Mouse (Mus musculus): Measurements from ENCODE around the gene 1700057G04Rik. TPM values are rescaled to one million over a fixed set of nuclear protein-coding genes. Genes with fewer than 3 reads are reported as not detected.

The 1700057G04Rik gene
- total RNA-seq, 1 experiment = not detected

- in situ Hi-C loops (cut with MboI; ENCODE audit: low sequenced_read_pairs in 2 of 2, unreplicated experiment in 2 of 2) = no loop called here
- H3K4me1 ChIP-seq (ENCODE audit: control insufficient read depth in 2 of 2, insufficient read depth in 2 of 2, low read length in 2 of 2, poor library complexity in 1 of 2) = 0 out of 4 replicates have a peak, but pooled peaks cover 2% of the 10 kb centered on the region in 2 experiments
- no peak overlapping the region for H3K27ac ChIP-seq (ENCODE audit: insufficient read depth, low read depth, low read length, poor library complexity, severe bottlenecking)
- no peak for TF ChIP-seq MAFK (IDR thresholded peaks at IDR 0.05; ENCODE audit: insufficient read depth, low read depth, low read length)
- no peak for TF ChIP-seq ZNF384 (IDR thresholded peaks at IDR 0.05; ENCODE audit: low read depth, low read length)
- no peak for TF ChIP-seq ZC3H11A (IDR thresholded peaks at IDR 0.05; ENCODE audit: borderline replicate concordance, low read depth, low read length)
- H3K4me3 ChIP-seq (ENCODE audit: insufficient read depth in 1 of 2, low read depth in 1 of 2, low read length in 2 of 2, poor library complexity in 1 of 2, severe bottlenecking in 1 of 2) = no peak overlapping the region
- H3K9ac ChIP-seq (ENCODE audit: insufficient read depth, low read depth, low read length, poor library complexity, severe bottlenecking) = no peak overlapping the region
- peaks cover 3% of the 10 kb centered on the region for H3K36me3 ChIP-seq (ENCODE audit: control insufficient read depth, insufficient read depth, low read length, poor library complexity, severe bottlenecking)
- H3K9me3 ChIP-seq (ENCODE audit: control insufficient read depth, insufficient read depth, low read depth, low read length) = no peaks in the 10 kb centered on the region
- DNase-seq (ENCODE audit: low read depth, low spot score) = no peak
Measured at GRCm38 (mm10) chr9:92273956-92274762, 35.0 kb upstream of the 1700057G04Rik start.

GRCm38 (mm10) chr9:92275486-92276207 lies 33.5 kb upstream of the 1700057G04Rik start, which contains the start of gene Plscr2:
TSS of gene Plscr2 (plus strand) at chr9:92275602.
- Histone ChIP-seq H3K4me1 (ENCODE audit: control insufficient read depth in 2 of 2, insufficient read depth in 2 of 2, low read length in 2 of 2, poor library complexity in 1 of 2) (0 out of 4 replicates have a peak, but pooled peaks cover 2% of the 10 kb centered on the region in 2 experiments), H3K9me3 (ENCODE audit: control insufficient read depth, insufficient read depth, low read depth, low read length) (no peaks in the 10 kb centered on the region), H3K36me3 (ENCODE audit: control insufficient read depth, insufficient read depth, low read length, poor library complexity, severe bottlenecking) (peaks cover 1% of the 10 kb centered on the region), H3K4me3 (ENCODE audit: insufficient read depth in 1 of 2, low read depth in 1 of 2, low read length in 2 of 2, poor library complexity in 1 of 2, severe bottlenecking in 1 of 2) (no peak within 1 kb of the TSS), H3K9ac (ENCODE audit: insufficient read depth, low read depth, low read length, poor library complexity, severe bottlenecking) (no peak within 1 kb of the TSS), H3K27ac (ENCODE audit: insufficient read depth, low read depth, low read length, poor library complexity, severe bottlenecking) (no peak within 1 kb of the TSS)
- no peak for DNase-seq (ENCODE audit: low read depth, low spot score)
- in situ Hi-C loops (cut with MboI; ENCODE audit: low sequenced_read_pairs in 2 of 2, unreplicated experiment in 2 of 2) = no loop called here
- no peak for TF ChIP-seq MAFK (IDR thresholded peaks at IDR 0.05; ENCODE audit: insufficient read depth, low read depth, low read length)
- no peak for TF ChIP-seq CHD2 (IDR thresholded peaks at IDR 0.05; ENCODE audit: low read depth, low read length)
- no peak for TF ChIP-seq ZNF384 (IDR thresholded peaks at IDR 0.05; ENCODE audit: low read depth, low read length)
- no peak for TF ChIP-seq HCFC1 (IDR thresholded peaks at IDR 0.05; ENCODE audit: borderline replicate concordance, insufficient read depth, low read length)
- TF ChIP-seq ZC3H11A (IDR thresholded peaks at IDR 0.05; ENCODE audit: borderline replicate concordance, low read depth, low read length) = no peak

- no peak for DNase-seq (ENCODE audit: low read depth, low spot score)
- in situ Hi-C loops (cut with MboI; ENCODE audit: low sequenced_read_pairs in 2 of 2, unreplicated experiment in 2 of 2) = no loop called here
- no peak overlapping the region for H3K9ac ChIP-seq (ENCODE audit: insufficient read depth, low read depth, low read length, poor library complexity, severe bottlenecking)
- no peaks in the 10 kb centered on the region; the same call in none of the 2 replicates for H3K36me3 ChIP-seq (ENCODE audit: control insufficient read depth, insufficient read depth, low read length, poor library complexity, severe bottlenecking)
- no peak overlapping the region for H3K27ac ChIP-seq (ENCODE audit: insufficient read depth, low read depth, low read length, poor library complexity, severe bottlenecking)
- no peak overlapping the region for H3K4me3 ChIP-seq (ENCODE audit: insufficient read depth in 1 of 2, low read depth in 1 of 2, low read length in 2 of 2, poor library complexity in 1 of 2, severe bottlenecking in 1 of 2)
- TF ChIP-seq MAFK (IDR thresholded peaks at IDR 0.05; ENCODE audit: insufficient read depth, low read depth, low read length) (no peak), HCFC1 (IDR thresholded peaks at IDR 0.05; ENCODE audit: borderline replicate concordance, insufficient read depth, low read length) (no peak), CHD2 (IDR thresholded peaks at IDR 0.05; ENCODE audit: low read depth, low read length) (no peak), ZNF384 (IDR thresholded peaks at IDR 0.05; ENCODE audit: low read depth, low read length) (no peak), ZC3H11A (IDR thresholded peaks at IDR 0.05; ENCODE audit: borderline replicate concordance, low read depth, low read length) (no peak)
- 0 out of 4 replicates have a peak, but pooled peaks cover 2% of the 10 kb centered on the region in 2 experiments for H3K4me1 ChIP-seq (ENCODE audit: control insufficient read depth in 2 of 2, insufficient read depth in 2 of 2, low read length in 2 of 2, poor library complexity in 1 of 2)
- H3K9me3 ChIP-seq (ENCODE audit: control insufficient read depth, insufficient read depth, low read depth, low read length) = no peaks in the 10 kb centered on the region
Measured at GRCm38 (mm10) chr9:92276360-92276759, 32.8 kb upstream of the 1700057G04Rik start.

GRCm38 (mm10) chr9:92280048-92280447 lies 29.1 kb upstream of the 1700057G04Rik start:
- no peak for DNase-seq (ENCODE audit: low read depth, low spot score)
- H3K4me3 ChIP-seq (ENCODE audit: insufficient read depth in 1 of 2, low read depth in 1 of 2, low read length in 2 of 2, poor library complexity in 1 of 2, severe bottlenecking in 1 of 2) = no peak overlapping the region
- no peaks in the 10 kb centered on the region for H3K9me3 ChIP-seq (ENCODE audit: control insufficient read depth, insufficient read depth, low read depth, low read length)
- 0 out of 4 replicates have a peak, but pooled peaks cover 0 to 2% of the 10 kb centered on the region in 2 experiments for H3K4me1 ChIP-seq (ENCODE audit: control insufficient read depth in 2 of 2, insufficient read depth in 2 of 2, low read length in 2 of 2, poor library complexity in 1 of 2)
- no peak overlapping the region for H3K27ac ChIP-seq (ENCODE audit: insufficient read depth, low read depth, low read length, poor library complexity, severe bottlenecking)
- no peak overlapping the region for H3K9ac ChIP-seq (ENCODE audit: insufficient read depth, low read depth, low read length, poor library complexity, severe bottlenecking)
- no peaks in the 10 kb centered on the region for H3K36me3 ChIP-seq (ENCODE audit: control insufficient read depth, insufficient read depth, low read length, poor library complexity, severe bottlenecking)
- no peak for TF ChIP-seq HCFC1 (IDR thresholded peaks at IDR 0.05; ENCODE audit: borderline replicate concordance, insufficient read depth, low read length)
- TF ChIP-seq CHD2 (IDR thresholded peaks at IDR 0.05; ENCODE audit: low read depth, low read length) = no peak
- TF ChIP-seq ZNF384 (IDR thresholded peaks at IDR 0.05; ENCODE audit: low read depth, low read length) = no peak
- no peak for TF ChIP-seq MAFK (IDR thresholded peaks at IDR 0.05; ENCODE audit: insufficient read depth, low read depth, low read length)
- TF ChIP-seq ZC3H11A (IDR thresholded peaks at IDR 0.05; ENCODE audit: borderline replicate concordance, low read depth, low read length) = no peak
- in situ Hi-C loops (cut with MboI; ENCODE audit: low sequenced_read_pairs in 2 of 2, unreplicated experiment in 2 of 2) = no loop called here

Measured in ES-E14 (cell line).